Mouse (Mus musculus): ENCODE measurements around the gene Arhgef15. TPM values are rescaled to one million over a fixed set of nuclear protein-coding genes. Genes with fewer than 3 reads are reported as not detected.
"Not testable (repeated sequence)": the region's sequence is repeated elsewhere in the genome, so short reads cannot be mapped to it uniquely, and the experiment has no call there.

Gene Arhgef15
- polyA plus RNA-seq (2012; fragmentation: generic; extraction: Trizol) = 0.25 TPM
- long read RNA-seq, experiment 1 = 0 reads
- long read RNA-seq, experiment 2, partial matches to known transcripts = 0 of 2 reads
- long read RNA-seq, experiment 2, other reads (novel, unspliced or antisense) = 2 of 2 reads

- no peak for TF ChIP-seq CTCF (IDR thresholded peaks at IDR 0.05; ENCODE audit: control insufficient read depth, insufficient read depth, insufficient read length)
- Histone ChIP-seq H3K4me3 (ENCODE audit: insufficient read depth, poor library complexity, severe bottlenecking) (no peak within 1 kb of the TSS), H3K79me3 (ENCODE audit: low read depth) (no peaks in the 10 kb centered on the region), H3K36me3 (ENCODE audit: control insufficient read depth, insufficient read depth) (no peaks in the 10 kb centered on the region), H3K27me3 (ENCODE audit: control insufficient read depth, insufficient read depth, insufficient read length) (no peaks in the 10 kb centered on the region), H3ac (ENCODE audit: control insufficient read depth, insufficient read length, low read depth) (no peak within 1 kb of the TSS), H3K79me2 (ENCODE audit: control insufficient read depth, insufficient read depth) (no peaks in the 10 kb centered on the region)
These were observed at the start of gene Arhgef15 for GRCm38 (mm10) chr11:68957308-68957707. TSS of gene Arhgef15 (minus strand) at chr11:68957480.

- not testable (repeated sequence) for H3K4me3 ChIP-seq (ENCODE audit: insufficient read depth, poor library complexity, severe bottlenecking); H3ac ChIP-seq (ENCODE audit: control insufficient read depth, insufficient read length, low read depth)
These were observed 49.3 kb upstream of the Arhgef15 start for GRCm38 (mm10) chr11:69006575-69006974.

DNA sequence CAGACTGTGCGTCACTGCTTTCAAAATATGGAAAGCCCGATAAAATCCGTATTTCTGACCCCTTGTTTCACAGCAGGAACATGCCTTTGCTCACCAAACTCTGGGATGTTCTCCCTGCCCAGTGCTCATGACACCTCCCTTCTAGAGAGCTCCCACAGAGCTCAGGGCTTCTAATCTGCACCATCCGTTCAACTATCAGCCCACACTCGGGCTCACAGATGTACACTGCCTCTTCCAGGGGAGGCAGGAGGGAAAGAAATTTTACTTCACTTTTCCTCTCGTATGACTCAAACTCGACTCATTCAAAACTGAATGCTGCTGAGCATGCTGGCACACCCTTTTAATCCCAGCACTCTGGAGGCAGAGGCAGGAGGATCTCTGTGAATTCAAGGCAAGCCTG is 47.9 kb upstream of the Arhgef15 start:
- Histone ChIP-seq H3K79me3 (ENCODE audit: low read depth) (peaks cover 37% of the 10 kb centered on the region), H3K4me3 (ENCODE audit: insufficient read depth, poor library complexity, severe bottlenecking) (no peak overlapping the region), H3ac (ENCODE audit: control insufficient read depth, insufficient read length, low read depth) (no peak overlapping the region), H3K27me3 (ENCODE audit: control insufficient read depth, insufficient read depth, insufficient read length) (no peaks in the 10 kb centered on the region), H3K79me2 (ENCODE audit: control insufficient read depth, insufficient read depth) (peaks cover 58% of the 10 kb centered on the region), H3K36me3 (ENCODE audit: control insufficient read depth, insufficient read depth) (peaks cover 60% of the 10 kb centered on the region)
- TF ChIP-seq CEBPB (IDR thresholded peaks at IDR 0.05; ENCODE audit: low read depth) = no peak
- no peak for TF ChIP-seq MAX (IDR thresholded peaks at IDR 0.05)
- no peak for TF ChIP-seq CTCF (IDR thresholded peaks at IDR 0.05; ENCODE audit: control insufficient read depth, insufficient read depth, insufficient read length)

More at GRCm38 (mm10) chr11:69006575-69006974, 49.3 kb upstream of the Arhgef15 start:
- H3K79me2 ChIP-seq (ENCODE audit: control insufficient read depth, insufficient read depth) = peaks cover 58% of the 10 kb centered on the region
- peaks cover 37% of the 10 kb centered on the region for H3K79me3 ChIP-seq (ENCODE audit: low read depth)
- H3K27me3 ChIP-seq (ENCODE audit: control insufficient read depth, insufficient read depth, insufficient read length) = not testable (repeated sequence)
- peaks cover 46% of the 10 kb centered on the region for H3K36me3 ChIP-seq (ENCODE audit: control insufficient read depth, insufficient read depth)

DNA sequence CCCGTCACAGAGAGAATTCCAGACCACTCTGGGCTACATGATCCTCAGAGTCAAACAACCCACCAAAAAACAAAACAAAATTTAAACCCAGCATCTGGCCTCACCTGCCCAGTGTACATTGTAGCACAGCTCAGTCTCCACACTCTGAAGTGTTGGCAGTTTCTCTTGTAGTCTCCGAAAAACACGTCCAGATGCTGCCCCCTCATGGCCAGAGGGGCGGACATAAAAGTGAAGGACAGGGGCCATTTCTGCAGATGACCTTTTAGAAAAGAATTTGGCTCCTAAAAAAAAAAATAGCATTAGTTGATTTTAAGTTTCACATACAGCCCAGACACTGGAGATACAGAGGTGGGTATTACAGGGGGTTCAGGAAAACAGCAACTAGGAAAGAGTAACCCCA is 46.3 kb upstream of the Arhgef15 start:
- Histone ChIP-seq H3K27me3 (ENCODE audit: control insufficient read depth, insufficient read depth, insufficient read length) (no peaks in the 10 kb centered on the region), H3K79me2 (ENCODE audit: control insufficient read depth, insufficient read depth) (peaks cover 58% of the 10 kb centered on the region), H3K79me3 (ENCODE audit: low read depth) (peaks cover 37% of the 10 kb centered on the region), H3K4me3 (ENCODE audit: insufficient read depth, poor library complexity, severe bottlenecking) (no peak overlapping the region), H3ac (ENCODE audit: control insufficient read depth, insufficient read length, low read depth) (no peak overlapping the region), H3K36me3 (ENCODE audit: control insufficient read depth, insufficient read depth) (peaks cover 76% of the 10 kb centered on the region)
- no peak for TF ChIP-seq MYOD1 (IDR thresholded peaks at IDR 0.05; ENCODE audit: control insufficient read depth, insufficient read length, low read depth)
- no peak for TF ChIP-seq FOSL1 (IDR thresholded peaks at IDR 0.05; ENCODE audit: insufficient read depth, low read length, poor library complexity, severe bottlenecking)
- no peak for TF ChIP-seq MYOG (IDR thresholded peaks at IDR 0.05; ENCODE audit: control insufficient read depth, extremely low read depth, insufficient read length)
- no peak for TF ChIP-seq USF1 (IDR thresholded peaks at IDR 0.05; ENCODE audit: low read depth)
- TF ChIP-seq MAX (IDR thresholded peaks at IDR 0.05) = no peak
- no peak for TF ChIP-seq CEBPB (IDR thresholded peaks at IDR 0.05; ENCODE audit: low read depth)
- TF ChIP-seq CTCF (IDR thresholded peaks at IDR 0.05; ENCODE audit: control insufficient read depth, insufficient read depth, insufficient read length) = no peak

- H3K79me2 ChIP-seq (ENCODE audit: control insufficient read depth, insufficient read depth) = peaks cover 52% of the 10 kb centered on the region
- not testable (repeated sequence) for H3K27me3 ChIP-seq (ENCODE audit: control insufficient read depth, insufficient read depth, insufficient read length); H3K4me3 ChIP-seq (ENCODE audit: insufficient read depth, poor library complexity, severe bottlenecking); H3ac ChIP-seq (ENCODE audit: control insufficient read depth, insufficient read length, low read depth)
- H3K79me3 ChIP-seq (ENCODE audit: low read depth) = peaks cover 33% of the 10 kb centered on the region
- H3K36me3 ChIP-seq (ENCODE audit: control insufficient read depth, insufficient read depth) = peaks cover 84% of the 10 kb centered on the region
These were observed 45.5 kb upstream of the Arhgef15 start for GRCm38 (mm10) chr11:69002782-69003181.

- no peaks in the 10 kb centered on the region for H3K79me2 ChIP-seq (ENCODE audit: control insufficient read depth, insufficient read depth)
- H3ac ChIP-seq (ENCODE audit: control insufficient read depth, insufficient read length, low read depth) = no peak overlapping the region
- no peaks in the 10 kb centered on the region for H3K27me3 ChIP-seq (ENCODE audit: control insufficient read depth, insufficient read depth, insufficient read length)
- no peak overlapping the region for H3K4me3 ChIP-seq (ENCODE audit: insufficient read depth, poor library complexity, severe bottlenecking)
- H3K79me3 ChIP-seq (ENCODE audit: low read depth) = no peaks in the 10 kb centered on the region
- peaks cover 96% of the 10 kb centered on the region for H3K36me3 ChIP-seq (ENCODE audit: control insufficient read depth, insufficient read depth)
- TF ChIP-seq CTCF (IDR thresholded peaks at IDR 0.05; ENCODE audit: control insufficient read depth, insufficient read depth, insufficient read length) (no peak), MYOG (IDR thresholded peaks at IDR 0.05; ENCODE audit: control insufficient read depth, extremely low read depth, insufficient read length) (no peak), USF1 (IDR thresholded peaks at IDR 0.05; ENCODE audit: low read depth) (no peak), MYOD1 (IDR thresholded peaks at IDR 0.05; ENCODE audit: control insufficient read depth, insufficient read length, low read depth) (no peak), FOSL1 (IDR thresholded peaks at IDR 0.05; ENCODE audit: insufficient read depth, low read length, poor library complexity, severe bottlenecking) (no peak), CEBPB (IDR thresholded peaks at IDR 0.05; ENCODE audit: low read depth) (no peak), MAX (IDR thresholded peaks at IDR 0.05) (no peak)
These were observed 39.8 kb upstream of the Arhgef15 start for GRCm38 (mm10) chr11:68997080-68997479.

- Histone ChIP-seq H3K79me3 (ENCODE audit: low read depth) (no peaks in the 10 kb centered on the region), H3K27me3 (ENCODE audit: control insufficient read depth, insufficient read depth, insufficient read length) (no peaks in the 10 kb centered on the region), H3ac (ENCODE audit: control insufficient read depth, insufficient read length, low read depth) (no peak overlapping the region), H3K79me2 (ENCODE audit: control insufficient read depth, insufficient read depth) (no peaks in the 10 kb centered on the region), H3K36me3 (ENCODE audit: control insufficient read depth, insufficient read depth) (peaks cover 95% of the 10 kb centered on the region), H3K4me3 (ENCODE audit: insufficient read depth, poor library complexity, severe bottlenecking) (no peak overlapping the region)
- TF ChIP-seq MYOG (IDR thresholded peaks at IDR 0.05; ENCODE audit: control insufficient read depth, extremely low read depth, insufficient read length) = no peak
- no peak for TF ChIP-seq FOSL1 (IDR thresholded peaks at IDR 0.05; ENCODE audit: insufficient read depth, low read length, poor library complexity, severe bottlenecking)
- TF ChIP-seq CTCF (IDR thresholded peaks at IDR 0.05; ENCODE audit: control insufficient read depth, insufficient read depth, insufficient read length) = no peak
- TF ChIP-seq MAX (IDR thresholded peaks at IDR 0.05) = no peak
- no peak for TF ChIP-seq MYOD1 (IDR thresholded peaks at IDR 0.05; ENCODE audit: control insufficient read depth, insufficient read length, low read depth)
- TF ChIP-seq USF1 (IDR thresholded peaks at IDR 0.05; ENCODE audit: low read depth) = no peak
- no peak for TF ChIP-seq CEBPB (IDR thresholded peaks at IDR 0.05; ENCODE audit: low read depth)
These were observed 37.1 kb upstream of the Arhgef15 start for GRCm38 (mm10) chr11:68994377-68994776.
